Mouse (Mus musculus): Measurements from ENCODE around the gene Soat1. TPM values are rescaled to one million over a fixed set of nuclear protein-coding genes. Genes with fewer than 3 reads are reported as not detected.

The Soat1 gene
- total RNA-seq, 1 experiment: 62.4 TPM

DNA sequence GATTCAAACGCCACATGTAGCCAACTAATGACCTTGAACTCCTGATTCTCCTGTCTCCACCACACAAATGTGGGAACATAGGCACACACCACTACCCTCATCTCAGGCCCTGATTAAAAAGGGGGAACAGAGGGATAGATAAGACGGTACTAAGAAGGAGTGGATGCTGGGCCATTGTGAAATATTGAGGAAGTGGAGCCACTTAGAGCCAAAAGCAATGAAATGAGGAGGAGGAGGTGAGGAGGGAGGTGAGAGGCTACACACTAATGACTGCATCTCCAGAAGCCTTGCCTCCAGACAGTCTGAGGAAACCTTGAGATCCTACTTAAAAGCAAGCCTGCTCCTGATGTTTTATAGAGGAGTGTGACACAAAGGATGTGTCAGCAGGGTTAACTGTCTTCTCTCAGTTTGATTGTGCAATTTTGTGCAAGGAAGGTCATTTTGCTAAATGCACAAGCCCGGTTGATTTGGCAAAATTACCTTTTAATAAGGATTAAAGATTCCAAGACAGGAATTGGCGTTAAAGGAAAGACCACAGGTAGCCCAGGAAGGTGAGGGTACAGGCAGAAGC, 17.2 kb upstream of the Soat1 start:
- TF ChIP-seq MAFK (IDR thresholded peaks at IDR 0.05; ENCODE audit: insufficient read depth, low read depth, low read length) (no peak), CHD2 (IDR thresholded peaks at IDR 0.05; ENCODE audit: low read depth, low read length) (no peak), HCFC1 (IDR thresholded peaks at IDR 0.05; ENCODE audit: borderline replicate concordance, insufficient read depth, low read length) (no peak), ZC3H11A (IDR thresholded peaks at IDR 0.05; ENCODE audit: borderline replicate concordance, low read depth, low read length) (no peak), ZNF384 (IDR thresholded peaks at IDR 0.05; ENCODE audit: low read depth, low read length) (no peak)
- H3K9ac ChIP-seq (ENCODE audit: insufficient read depth, low read depth, low read length, poor library complexity, severe bottlenecking): no peak overlapping the region
- in situ Hi-C loops (cut with MboI; ENCODE audit: low sequenced_read_pairs in 2 of 2, unreplicated experiment in 2 of 2): no loop called here
- H3K9me3 ChIP-seq (ENCODE audit: control insufficient read depth, insufficient read depth, low read depth, low read length): no peaks in the 10 kb centered on the region
- no peaks in the 10 kb centered on the region for H3K4me1 ChIP-seq (ENCODE audit: control insufficient read depth in 2 of 2, insufficient read depth in 2 of 2, low read length in 2 of 2, poor library complexity in 1 of 2)
- no peak overlapping the region for H3K4me3 ChIP-seq (ENCODE audit: insufficient read depth in 1 of 2, low read depth in 1 of 2, low read length in 2 of 2, poor library complexity in 1 of 2, severe bottlenecking in 1 of 2)
- no peaks in the 10 kb centered on the region for H3K36me3 ChIP-seq (ENCODE audit: control insufficient read depth, insufficient read depth, low read length, poor library complexity, severe bottlenecking)
- no peak overlapping the region for H3K27ac ChIP-seq (ENCODE audit: insufficient read depth, low read depth, low read length, poor library complexity, severe bottlenecking)
- no peak for DNase-seq (ENCODE audit: low read depth, low spot score)

DNA sequence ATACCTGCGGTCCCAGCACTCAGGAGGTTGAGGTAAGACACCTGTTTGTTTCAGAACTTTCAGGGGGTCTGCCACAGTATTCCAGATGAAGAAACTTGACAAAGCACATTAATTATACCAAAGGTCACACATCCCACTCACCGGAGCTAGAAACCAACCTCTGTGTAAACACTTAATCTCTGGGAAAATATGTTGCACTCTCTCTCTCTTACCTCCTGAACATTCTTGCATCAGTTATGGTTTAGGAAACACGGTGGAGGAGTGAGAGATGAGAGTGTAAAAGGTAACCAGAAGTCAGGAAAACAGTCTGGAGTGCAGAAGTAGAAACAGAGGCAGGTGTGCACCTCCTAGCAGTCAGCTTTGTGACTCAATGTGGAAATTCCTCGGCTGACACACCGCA, 13.9 kb upstream of the Soat1 start:
- Histone ChIP-seq H3K27ac (ENCODE audit: insufficient read depth, low read depth, low read length, poor library complexity, severe bottlenecking) (no peak overlapping the region), H3K9ac (ENCODE audit: insufficient read depth, low read depth, low read length, poor library complexity, severe bottlenecking) (no peak overlapping the region), H3K36me3 (ENCODE audit: control insufficient read depth, insufficient read depth, low read length, poor library complexity, severe bottlenecking) (no peaks in the 10 kb centered on the region), H3K4me3 (ENCODE audit: insufficient read depth in 1 of 2, low read depth in 1 of 2, low read length in 2 of 2, poor library complexity in 1 of 2, severe bottlenecking in 1 of 2) (no peak overlapping the region), H3K9me3 (ENCODE audit: control insufficient read depth, insufficient read depth, low read depth, low read length) (no peaks in the 10 kb centered on the region), H3K4me1 (ENCODE audit: control insufficient read depth in 2 of 2, insufficient read depth in 2 of 2, low read length in 2 of 2, poor library complexity in 1 of 2) (no peaks in the 10 kb centered on the region)
- no peak for DNase-seq (ENCODE audit: low read depth, low spot score)
- in situ Hi-C loops (cut with MboI; ENCODE audit: low sequenced_read_pairs in 2 of 2, unreplicated experiment in 2 of 2): no loop called here
- TF ChIP-seq ZNF384 (IDR thresholded peaks at IDR 0.05; ENCODE audit: low read depth, low read length): no peak
- no peak for TF ChIP-seq HCFC1 (IDR thresholded peaks at IDR 0.05; ENCODE audit: borderline replicate concordance, insufficient read depth, low read length)
- TF ChIP-seq MAFK (IDR thresholded peaks at IDR 0.05; ENCODE audit: insufficient read depth, low read depth, low read length): no peak
- TF ChIP-seq ZC3H11A (IDR thresholded peaks at IDR 0.05; ENCODE audit: borderline replicate concordance, low read depth, low read length): no peak
- TF ChIP-seq CHD2 (IDR thresholded peaks at IDR 0.05; ENCODE audit: low read depth, low read length): no peak

DNA sequence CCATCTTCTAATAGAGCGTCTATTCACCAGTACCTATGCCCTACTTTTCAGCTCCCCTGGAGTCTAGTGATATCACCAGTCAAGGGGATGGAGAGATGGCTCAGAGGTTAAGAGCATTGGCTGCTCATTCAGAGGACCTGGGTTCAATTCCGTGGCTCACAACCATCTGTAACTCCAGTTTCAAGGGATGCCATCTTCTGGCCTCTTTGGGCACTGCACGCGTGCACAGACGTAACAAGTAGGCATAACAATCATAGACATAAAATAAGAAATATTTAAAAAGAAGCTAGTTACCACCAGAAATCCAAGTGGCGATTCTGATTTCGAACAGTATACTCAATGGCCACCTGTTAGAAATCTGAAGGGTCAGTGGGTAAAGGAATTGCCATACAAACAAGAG, 13.4 kb upstream of the Soat1 start:
- in situ Hi-C loops (cut with MboI; ENCODE audit: low sequenced_read_pairs in 2 of 2, unreplicated experiment in 2 of 2): no loop called here
- Histone ChIP-seq H3K27ac (ENCODE audit: insufficient read depth, low read depth, low read length, poor library complexity, severe bottlenecking) (no peak overlapping the region), H3K9me3 (ENCODE audit: control insufficient read depth, insufficient read depth, low read depth, low read length) (no peaks in the 10 kb centered on the region), H3K4me3 (ENCODE audit: insufficient read depth in 1 of 2, low read depth in 1 of 2, low read length in 2 of 2, poor library complexity in 1 of 2, severe bottlenecking in 1 of 2) (no peak overlapping the region), H3K9ac (ENCODE audit: insufficient read depth, low read depth, low read length, poor library complexity, severe bottlenecking) (no peak overlapping the region), H3K4me1 (ENCODE audit: control insufficient read depth in 2 of 2, insufficient read depth in 2 of 2, low read length in 2 of 2, poor library complexity in 1 of 2) (no peaks in the 10 kb centered on the region), H3K36me3 (ENCODE audit: control insufficient read depth, insufficient read depth, low read length, poor library complexity, severe bottlenecking) (no peaks in the 10 kb centered on the region)
- no peak for TF ChIP-seq MAFK (IDR thresholded peaks at IDR 0.05; ENCODE audit: insufficient read depth, low read depth, low read length)
- no peak for TF ChIP-seq ZC3H11A (IDR thresholded peaks at IDR 0.05; ENCODE audit: borderline replicate concordance, low read depth, low read length)
- TF ChIP-seq HCFC1 (IDR thresholded peaks at IDR 0.05; ENCODE audit: borderline replicate concordance, insufficient read depth, low read length): no peak
- peak; percentile 33 for DNase-seq (ENCODE audit: low read depth, low spot score)

DNA sequence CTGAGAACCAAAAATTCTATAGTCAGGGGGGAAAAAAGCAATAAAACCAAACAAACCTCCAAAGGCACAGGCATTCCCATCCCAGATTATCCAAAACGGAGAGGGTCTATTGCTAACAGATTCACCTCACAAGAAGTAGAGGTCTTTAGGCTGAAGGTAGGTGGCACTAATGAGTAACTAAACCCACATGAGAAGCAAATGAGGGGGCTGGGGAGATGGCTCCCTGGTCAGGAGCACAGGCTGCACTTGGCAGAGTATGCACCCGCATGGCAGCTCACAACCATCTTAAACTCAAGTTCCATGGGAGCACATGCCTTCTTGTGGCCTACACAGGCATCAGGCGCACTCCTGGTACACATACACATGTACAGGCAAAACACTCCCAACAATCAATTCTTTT, 7.7 kb upstream of the Soat1 start:
- no peak overlapping the region for H3K27ac ChIP-seq (ENCODE audit: insufficient read depth, low read depth, low read length, poor library complexity, severe bottlenecking)
- no peaks in the 10 kb centered on the region for H3K9me3 ChIP-seq (ENCODE audit: control insufficient read depth, insufficient read depth, low read depth, low read length)
- H3K36me3 ChIP-seq (ENCODE audit: control insufficient read depth, insufficient read depth, low read length, poor library complexity, severe bottlenecking): no peaks in the 10 kb centered on the region
- H3K4me1 ChIP-seq (ENCODE audit: control insufficient read depth in 2 of 2, insufficient read depth in 2 of 2, low read length in 2 of 2, poor library complexity in 1 of 2): peaks cover 0 to 2% of the 10 kb centered on the region in 2 experiments; a peak in 1 of 4 replicates
- no peak for DNase-seq (ENCODE audit: low read depth, low spot score)
- no peak for TF ChIP-seq CHD2 (IDR thresholded peaks at IDR 0.05; ENCODE audit: low read depth, low read length)
- TF ChIP-seq MAFK (IDR thresholded peaks at IDR 0.05; ENCODE audit: insufficient read depth, low read depth, low read length): no peak
- no peak for TF ChIP-seq ZNF384 (IDR thresholded peaks at IDR 0.05; ENCODE audit: low read depth, low read length)
- TF ChIP-seq ZC3H11A (IDR thresholded peaks at IDR 0.05; ENCODE audit: borderline replicate concordance, low read depth, low read length): no peak
- no peak for TF ChIP-seq HCFC1 (IDR thresholded peaks at IDR 0.05; ENCODE audit: borderline replicate concordance, insufficient read depth, low read length)
- H3K4me3 ChIP-seq (ENCODE audit: insufficient read depth in 1 of 2, low read depth in 1 of 2, low read length in 2 of 2, poor library complexity in 1 of 2, severe bottlenecking in 1 of 2): no peak overlapping the region
- in situ Hi-C loops (cut with MboI; ENCODE audit: low sequenced_read_pairs in 2 of 2, unreplicated experiment in 2 of 2): no loop called here
- H3K9ac ChIP-seq (ENCODE audit: insufficient read depth, low read depth, low read length, poor library complexity, severe bottlenecking): no peak overlapping the region

DNA sequence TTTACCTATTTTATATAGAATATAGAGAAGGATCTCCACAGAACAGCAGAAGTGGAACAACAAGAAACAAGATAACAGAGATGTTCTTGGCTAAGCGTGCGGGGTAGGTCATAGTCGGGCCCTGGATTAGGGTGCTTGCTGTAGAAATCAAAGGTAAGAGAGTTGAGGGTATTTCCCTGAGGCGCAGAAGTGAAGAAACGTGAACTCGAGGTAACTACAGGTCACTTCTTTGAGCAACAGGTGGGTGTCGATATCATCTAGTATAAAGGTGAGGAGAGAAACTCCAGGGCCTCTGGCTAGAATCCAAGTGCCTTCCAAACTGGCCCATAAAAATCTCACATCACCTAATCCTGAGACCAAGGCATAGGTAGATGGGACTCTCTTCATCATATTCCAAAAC, 2.4 kb upstream of the Soat1 start:
- H3K9ac ChIP-seq (ENCODE audit: insufficient read depth, low read depth, low read length, poor library complexity, severe bottlenecking): no peak overlapping the region
- H3K9me3 ChIP-seq (ENCODE audit: control insufficient read depth, insufficient read depth, low read depth, low read length): no peaks in the 10 kb centered on the region
- no peak overlapping the region for H3K4me3 ChIP-seq (ENCODE audit: insufficient read depth in 1 of 2, low read depth in 1 of 2, low read length in 2 of 2, poor library complexity in 1 of 2, severe bottlenecking in 1 of 2)
- H3K36me3 ChIP-seq (ENCODE audit: control insufficient read depth, insufficient read depth, low read length, poor library complexity, severe bottlenecking): no peaks in the 10 kb centered on the region
- peaks cover 0 to 3% of the 10 kb centered on the region in 2 experiments; a peak in 1 of 4 replicates for H3K4me1 ChIP-seq (ENCODE audit: control insufficient read depth in 2 of 2, insufficient read depth in 2 of 2, low read length in 2 of 2, poor library complexity in 1 of 2)
- no peak overlapping the region for H3K27ac ChIP-seq (ENCODE audit: insufficient read depth, low read depth, low read length, poor library complexity, severe bottlenecking)
- no peak for DNase-seq (ENCODE audit: low read depth, low spot score)
- in situ Hi-C loops (cut with MboI; ENCODE audit: low sequenced_read_pairs in 2 of 2, unreplicated experiment in 2 of 2): no loop called here
- no peak for TF ChIP-seq ZC3H11A (IDR thresholded peaks at IDR 0.05; ENCODE audit: borderline replicate concordance, low read depth, low read length)
- TF ChIP-seq HCFC1 (IDR thresholded peaks at IDR 0.05; ENCODE audit: borderline replicate concordance, insufficient read depth, low read length): no peak
- no peak for TF ChIP-seq CHD2 (IDR thresholded peaks at IDR 0.05; ENCODE audit: low read depth, low read length)
- no peak for TF ChIP-seq MAFK (IDR thresholded peaks at IDR 0.05; ENCODE audit: insufficient read depth, low read depth, low read length)
- TF ChIP-seq ZNF384 (IDR thresholded peaks at IDR 0.05; ENCODE audit: low read depth, low read length): no peak
